Mouse (Mus musculus) heart, adult 2 months (tissue): ENCODE measurements around the gene Clrn3. TPM values are rescaled to one million over a fixed set of nuclear protein-coding genes. Genes with fewer than 3 reads are reported as not detected.
A peak's percentile ranks its signal among the peaks of the same experiment; 100 is the strongest.

ENCODE experiments used
- DNase-seq, 2 experiments: peaks; one replicate each; pipeline ENCODE4 v3.0.0; 2021
- H3K27ac ChIP-seq: fragments of 200-600 bp; 2 replicates; pipeline ENCODE4 v1.8.1; 2022
- H3K27me3 ChIP-seq: fragments of 200-500 bp; 2 replicates; pipeline ENCODE4 v1.6.1; 2012; ENCODE audit warnings: mild to moderate bottlenecking, low read length, inconsistent platforms, mixed read lengths; ENCODE audit not compliant: control insufficient read depth, insufficient read depth
- H3K36me3 ChIP-seq: fragments of 200-500 bp; 2 replicates; pipeline ENCODE4 v1.6.1; 2012; ENCODE audit warnings: low read length, inconsistent platforms; ENCODE audit not compliant: control insufficient read depth, insufficient read depth
- H3K4me1 ChIP-seq: fragments of 200-500 bp; 2 replicates; pipeline ENCODE4 v1.6.1; 2011; ENCODE audit warnings: low read length; ENCODE audit not compliant: control insufficient read depth, insufficient read depth
- H3K4me3 ChIP-seq: fragments of 200-600 bp; 2 replicates; pipeline ENCODE4 v1.8.1; 2022
- H3K79me2 ChIP-seq: fragments of 200-500 bp; replicated peaks from 2 replicates; pipeline ENCODE4 v1.6.1; 2012; ENCODE audit warnings: mild to moderate bottlenecking, inconsistent platforms, low read length, moderate library complexity, mixed read lengths; ENCODE audit not compliant: control insufficient read depth, insufficient read depth
- H3K9ac ChIP-seq: fragments of 200-500 bp; 2 replicates; pipeline ENCODE4 v1.6.1; 2012; ENCODE audit warnings: low read depth, mild to moderate bottlenecking, control low read depth, inconsistent platforms, low read length, mixed read lengths
- CTCF ChIP-seq: fragments of 200-600 bp; IDR thresholded peaks from 2 replicates; pipeline ENCODE4 v1.8.1; 2022; ENCODE audit warnings: antibody characterized with exemption, mild to moderate bottlenecking, moderate library complexity
- EP300 ChIP-seq: fragments of 200-500 bp; IDR thresholded peaks from 2 replicates; pipeline ENCODE4 v1.6.1; 2011; ENCODE audit warnings: low read depth, low read length, control low read depth; ENCODE audit not compliant: insufficient read depth
- POLR2A ChIP-seq: fragments of 200-500 bp; IDR thresholded peaks from 2 replicates; pipeline ENCODE4 v1.6.1; 2011; ENCODE audit warnings: mild to moderate bottlenecking, low read depth, low read length, control low read depth; ENCODE audit not compliant: insufficient read depth
- WGBS: fragments of 180-500 bp; shearing (Covaris S2); methylation state at CpG from one replicate; pipeline ENCODE4 v1.1.7; 2018; 5-methylcytosine and 5-hydroxymethylcytosine counted together
- intact Hi-C: fragments of 180-260 bp; cut with DNase I; formaldehyde crosslinking; loops from one replicate; pipeline ENCODE4 v1.15.1; 2025
- polyA plus RNA-seq: library from polyadenylated mRNA; depleted of rRNA; stranded (reverse); fragments of >200 nt; gene quantifications from 2 replicates; pipeline ENCODE4 v1.2.3, GENCODE M21; 2012
- total RNA-seq, 2 experiments: library from RNA; stranded (reverse); gene quantifications; 2 replicates each; pipeline ENCODE4 v1.2.3; 2021

Clrn3 gene
- total and polyA plus RNA-seq, 3 experiments = not detected

DNA sequence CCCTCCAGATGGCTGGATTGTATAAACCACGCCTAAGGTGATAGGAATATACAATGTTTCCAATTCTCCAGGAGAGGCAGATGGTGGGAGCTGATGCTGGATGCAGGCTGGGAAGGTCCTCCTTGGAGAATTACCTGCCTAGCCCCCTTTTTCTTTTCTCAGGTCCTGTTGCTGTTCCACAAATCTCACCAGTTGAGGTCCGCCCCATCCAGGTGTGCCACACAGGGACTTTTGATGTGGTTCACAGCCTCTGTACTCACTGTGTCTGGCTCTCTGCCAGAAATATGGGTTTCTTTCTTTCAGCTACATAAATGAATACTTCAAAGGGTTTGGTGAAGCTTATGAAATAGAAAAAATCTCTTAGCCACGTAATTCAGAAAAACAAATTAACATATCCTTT is 13.8 kb upstream of the Clrn3 start:
- no peak overlapping the region for H3K9ac ChIP-seq
- intact Hi-C loops = no loop called here
- no peaks in the 10 kb centered on the region for H3K4me1 ChIP-seq
- H3K4me3 ChIP-seq = no peak overlapping the region
- WGBS = 81% methylated on average over 3 of the region's 3 CpGs
- H3K79me2 ChIP-seq = no peaks in the 10 kb centered on the region
- H3K27ac ChIP-seq = no peak overlapping the region
- no peaks in the 10 kb centered on the region for H3K36me3 ChIP-seq
- H3K27me3 ChIP-seq = no peaks in the 10 kb centered on the region
- no peak for DNase-seq
- TF ChIP-seq POLR2A (no peak), EP300 (no peak), CTCF (no peak)

DNA sequence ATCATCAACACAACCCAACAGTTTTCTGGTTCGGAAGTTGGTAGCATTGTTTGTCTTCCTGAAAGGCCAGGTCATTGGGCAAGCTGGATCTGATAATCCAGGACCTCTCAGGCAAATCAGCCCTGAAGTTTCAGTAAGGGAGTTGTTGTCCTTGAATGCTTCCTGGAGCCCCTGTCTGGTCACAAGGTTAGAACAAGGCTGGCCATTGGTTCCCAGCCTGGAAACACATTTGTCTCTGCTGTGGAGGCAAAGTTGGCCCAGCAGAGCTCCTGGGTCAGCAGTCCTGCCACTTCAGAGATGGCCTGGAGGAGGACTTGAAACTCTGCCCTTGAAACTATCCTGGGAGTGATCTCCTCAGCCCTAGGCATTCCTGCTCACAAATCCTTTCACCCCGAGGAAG is 11.0 kb upstream of the Clrn3 start:
- intact Hi-C loops = loop anchor here (5.0 kb wide), 1 partner anchor 198 kb away; no protein-coding TSS in a partner anchor
- no peak for DNase-seq
- H3K36me3 ChIP-seq = no peaks in the 10 kb centered on the region
- no peak overlapping the region for H3K9ac ChIP-seq
- no peak overlapping the region for H3K27ac ChIP-seq
- H3K79me2 ChIP-seq = no peaks in the 10 kb centered on the region
- no peaks in the 10 kb centered on the region for H3K27me3 ChIP-seq
- no peak overlapping the region for H3K4me3 ChIP-seq
- H3K4me1 ChIP-seq = no peaks in the 10 kb centered on the region
- WGBS = 70% methylated on average over 2 of the region's 2 CpGs
- TF ChIP-seq CTCF = no peak
- no peak for TF ChIP-seq EP300
- TF ChIP-seq POLR2A = no peak

DNA sequence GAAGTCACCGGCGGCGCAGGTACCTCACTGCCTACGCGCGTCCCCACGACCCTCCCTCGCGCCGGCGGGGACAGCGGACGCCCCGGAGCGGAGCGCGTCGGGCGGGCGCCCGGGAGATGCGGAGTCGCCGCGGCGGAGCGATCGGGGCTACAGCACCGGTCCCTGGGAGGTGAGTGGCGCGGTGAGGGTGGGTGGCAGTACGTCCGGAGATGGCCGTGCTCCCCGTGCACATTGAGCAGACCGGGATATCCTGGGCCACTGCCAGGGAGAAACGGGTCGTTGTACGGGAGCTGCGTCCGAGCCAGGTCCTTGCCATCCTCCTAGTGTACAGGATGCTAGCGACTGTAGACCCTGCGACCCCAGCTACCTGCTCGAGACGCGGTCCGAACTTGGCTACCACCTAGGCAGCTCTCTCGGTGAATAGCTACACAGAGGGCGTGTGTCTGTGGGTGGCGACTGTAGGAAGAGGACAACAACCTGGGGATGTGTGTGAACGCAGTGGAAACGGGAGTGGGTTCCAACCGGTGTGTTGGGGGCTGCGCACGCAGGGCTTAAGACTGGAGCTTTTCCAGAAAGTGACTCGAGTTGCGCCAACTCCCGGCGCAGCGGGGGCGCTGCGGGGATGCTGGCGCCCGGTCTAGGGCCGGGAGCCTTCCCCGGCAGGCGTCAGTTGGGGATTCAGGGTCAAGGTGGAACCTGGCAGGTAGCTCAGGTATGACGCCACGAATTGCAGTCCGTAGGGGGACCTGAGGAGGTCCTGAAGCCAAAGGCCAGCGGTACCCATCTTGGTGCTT is 9.7 kb upstream of the Clrn3 start:
- intact Hi-C loops = loop anchor here (1.0 to 5.0 kb wide), 5 partner anchors 79 to 199 kb away; no protein-coding TSS in a partner anchor
- DNase-seq = peak in 1 of 2 experiments; percentile 19
- no peaks in the 10 kb centered on the region for H3K79me2 ChIP-seq
- TF ChIP-seq EP300 (no peak), POLR2A (no peak), CTCF (no peak)
- H3K4me1 ChIP-seq = no peaks in the 10 kb centered on the region
- H3K4me3 ChIP-seq = peak overlapping the region; percentile 75
- H3K27me3 ChIP-seq = no peaks in the 10 kb centered on the region
- peak overlapping the region; percentile 77 for H3K9ac ChIP-seq
- H3K27ac ChIP-seq = peak overlapping the region; percentile 64
- 2% methylated on average over 70 of the region's 71 CpGs for WGBS
- no peaks in the 10 kb centered on the region for H3K36me3 ChIP-seq

DNA sequence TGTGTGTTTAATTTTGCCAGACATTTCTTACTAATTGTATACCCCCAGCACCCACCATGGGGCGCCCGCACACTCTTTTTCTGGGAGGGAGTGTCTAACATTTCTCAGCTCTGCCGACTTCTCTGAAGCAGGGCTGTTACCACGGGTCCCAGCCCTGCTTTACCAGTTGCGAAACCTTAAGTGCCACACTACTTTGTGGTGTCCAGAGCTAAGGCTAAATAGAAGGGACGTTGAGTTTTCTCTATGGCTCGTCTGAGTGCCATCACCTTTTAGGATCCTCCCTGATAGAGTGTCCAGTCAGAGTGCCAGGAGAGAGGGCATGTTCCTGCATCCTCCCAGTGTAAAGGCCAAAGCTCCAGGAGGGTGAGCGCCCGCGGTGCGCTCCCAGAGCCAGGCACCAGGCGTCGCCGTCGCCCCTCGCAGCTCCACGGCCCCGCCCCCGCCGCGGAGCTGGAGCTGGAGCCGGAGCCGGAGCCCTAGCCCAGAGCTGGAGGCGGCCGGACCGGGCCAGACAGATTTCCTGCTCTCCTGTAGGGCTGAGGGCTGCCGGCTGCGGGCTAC is 9.0 kb upstream of the Clrn3 start, which contains the start of gene Ptpre:
Gene Ptpre, plus strand, starts transcription at position 141 of the 561 bp plus-strand sequence.
- TF ChIP-seq CTCF (peak; percentile 95), POLR2A (no peak), EP300 (peak; percentile 64; the same call in 1 of the 2 replicates)

DNA sequence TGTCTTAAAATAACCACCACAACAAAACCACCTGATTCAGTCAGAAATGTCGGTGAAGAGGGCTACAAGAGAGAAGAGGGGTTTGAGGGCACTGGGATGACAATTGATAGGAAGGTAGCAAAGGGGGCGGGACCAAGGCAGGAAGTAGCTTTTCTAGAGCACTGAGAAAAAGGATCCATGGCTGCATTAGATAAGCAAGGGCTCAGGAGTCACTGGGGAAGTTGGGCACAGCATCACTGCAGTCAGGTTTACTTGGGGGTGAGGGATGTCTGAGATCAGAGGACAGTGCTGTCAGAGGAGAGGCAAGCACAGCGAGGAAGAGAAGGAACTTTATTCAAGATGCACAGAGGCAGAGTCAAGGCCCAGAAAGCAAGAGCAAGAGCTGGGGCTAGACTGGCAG is 7.5 kb upstream of the Clrn3 start:
- Histone ChIP-seq H3K4me3 (no peak overlapping the region), H3K9ac (no peak overlapping the region), H3K36me3 (no peaks in the 10 kb centered on the region), H3K27me3 (no peaks in the 10 kb centered on the region), H3K4me1 (no peaks in the 10 kb centered on the region), H3K27ac (no peak overlapping the region), H3K79me2 (no peaks in the 10 kb centered on the region)
- no peak for TF ChIP-seq POLR2A
- TF ChIP-seq EP300 = no peak
- no peak for TF ChIP-seq CTCF
- WGBS = 61% methylated on average over 3 of the region's 3 CpGs
- intact Hi-C loops = loop anchor here (2.0 to 5.0 kb wide), 2 partner anchors 81 to 201 kb away; no protein-coding TSS in a partner anchor
- DNase-seq = no peak

More for the DNA sequence above, 9.0 kb upstream of the Clrn3 start, which contains the start of gene Ptpre:
- Histone ChIP-seq H3K79me2 (no peaks in the 10 kb centered on the region), H3K9ac (peak within 1 kb of the TSS; percentile 77), H3K4me1 (no peaks in the 10 kb centered on the region), H3K4me3 (peak within 1 kb of the TSS; percentile 75), H3K27ac (peak within 1 kb of the TSS; percentile 64), H3K36me3 (no peaks in the 10 kb centered on the region), H3K27me3 (no peaks in the 10 kb centered on the region)
- 5% methylated on average over 28 of the region's 28 CpGs for WGBS
- peak; percentile 90 to 94 for DNase-seq
- intact Hi-C loops = loop anchor here (1.0 to 5.0 kb wide), 5 partner anchors 79 to 200 kb away; no protein-coding TSS in a partner anchor
